Mouse (Mus musculus): Measurements from ENCODE around the gene Clasp1.

DNA sequence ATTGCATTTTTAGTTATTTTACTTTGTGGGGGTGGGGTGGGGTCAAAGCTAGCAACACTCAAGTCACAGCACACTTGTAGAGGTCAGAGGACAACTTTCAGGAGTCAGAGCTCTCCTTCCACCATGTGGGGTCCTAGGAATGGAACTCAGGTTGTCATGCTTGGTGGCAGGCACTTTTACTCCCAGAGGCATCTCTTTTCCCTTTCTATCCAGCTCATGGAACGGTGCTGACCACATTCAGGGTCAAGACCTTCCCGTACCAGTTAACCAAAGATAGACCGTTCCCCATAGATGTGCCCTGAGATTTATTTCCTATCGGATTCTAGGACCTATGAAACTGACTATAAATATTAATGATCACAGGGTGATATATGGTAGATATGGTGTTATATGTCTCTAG lies 13.1 kb downstream of the Clasp1 start:
- TF ChIP-seq CTCF (conservative IDR thresholded peaks at IDR 0.05; ENCODE audit: insufficient read depth, insufficient read length, low read depth, low read length), result no peak
- TF ChIP-seq POLR2A (IDR thresholded peaks at IDR 0.05; ENCODE audit: low read depth, low read length), result no peak
